In the genomic region with DNA sequence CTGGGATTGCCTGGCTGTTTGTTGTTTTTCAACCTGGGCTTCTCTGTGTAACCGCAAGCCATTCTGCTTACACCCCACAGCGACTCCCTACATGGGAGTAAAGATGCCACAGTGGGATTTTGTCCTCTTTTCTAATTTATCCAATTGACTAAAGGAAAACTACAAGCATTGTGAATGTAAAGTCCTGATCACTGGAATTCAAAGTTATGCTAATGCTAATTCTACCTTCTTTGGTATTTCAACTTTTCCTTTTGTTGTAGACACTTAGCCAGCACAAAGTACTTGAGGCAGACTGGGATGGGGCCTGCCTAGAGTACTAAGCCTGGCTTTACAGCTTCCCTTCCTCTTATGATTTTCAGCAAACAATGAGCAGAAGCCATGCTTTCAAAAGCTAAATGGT, we compare ENCODE assay signal across 26 mouse cellular contexts. TPM values are rescaled to one million over a fixed set of nuclear protein-coding genes. Genes with fewer than 3 reads are reported as not detected.
DNase-seq lines count a peak whose midpoint lies in the region; ATAC-seq lines count a peak whose summit lies in the region.
"Had no signal": no experiment of that assay in that cellular context is flagged by ENCODE, and none has a peak within 500 bp of the region (broad histone marks: within the 10 kb centered on the region; RNA-seq: fewer than 3 reads in every experiment).

No protein-coding gene starts in this region.

- DNase-seq in ES-CJ7 (ENCODE audit: low read depth, low spot score) (peak; percentile 49), R1 (ENCODE audit: low read depth, low spot score) (peak; percentile 66), ZHBTc4 (ENCODE audit: low read depth, low spot score) (peak; percentile 66)
- no peak for DNase-seq in left cerebral cortex, adult 9 months (ENCODE audit: low spot score in 2 of 2)
- no peak for DNase-seq in liver, embryonic 11.5 days (ENCODE audit: low spot score)
- DNase-seq in midbrain, embryonic 10.5 days (ENCODE audit: low spot score) = no peak
- DNase-seq: adrenal gland, adult 2 months; adrenal gland, adult 8-10 months; adrenal gland, postnatal 10 days; adrenal gland, postnatal 14 days; adrenal gland, postnatal 25 days; adrenal gland, postnatal 36 days; B cell, adult 2 months; cerebellum, adult 11 months; cerebellum, adult 11-12 months; cerebellum, adult 18-20 months; cerebellum, adult 2 months; cerebellum, adult 8-10 months; cerebellum, adult 9-10 months had no signal

- H3K36me3 ChIP-seq in liver, embryonic 11.5 days (ENCODE audit: control insufficient read depth, insufficient read depth, low read length) = peaks cover 6% of the 10 kb centered on the region
- peaks cover 70% of the 10 kb centered on the region for H3K36me3 ChIP-seq in midbrain, embryonic 10.5 days

- no peak for ATAC-seq in liver, embryonic 11.5 days (replicated peaks; ENCODE audit: low FRiP score)
- ATAC-seq: activated CD4-positive, CD25-positive, alpha-beta regulatory T cell, adult 4 months; CD4-positive, CD25-positive, alpha-beta regulatory T cell, adult 4 months; Patski had no signal

- no peak overlapping the region for H3K4me3 ChIP-seq in liver, embryonic 11.5 days (ENCODE audit: low read depth, low read length)
- no peak overlapping the region for H3K4me3 ChIP-seq in midbrain, embryonic 10.5 days

- no peak overlapping the region for H3K9ac ChIP-seq in liver, embryonic 11.5 days (ENCODE audit: low read depth, low read length)

- WGBS in liver, embryonic 11.5 days = 100% methylated on average over 2 of the region's 2 CpGs
- 92% methylated on average over 2 of the region's 2 CpGs for WGBS in midbrain, embryonic 10.5 days

- no peak overlapping the region for H3K27ac ChIP-seq in liver, embryonic 11.5 days (ENCODE audit: low read depth, low read length)
- no peak overlapping the region for H3K27ac ChIP-seq in midbrain, embryonic 10.5 days (replicated peaks)

- H3K27me3 ChIP-seq in liver, embryonic 11.5 days (replicated peaks; ENCODE audit: control insufficient read depth, insufficient read depth, low read length) = no peaks in the 10 kb centered on the region
- no peaks in the 10 kb centered on the region for H3K27me3 ChIP-seq in midbrain, embryonic 10.5 days (ENCODE audit: low read depth, poor library complexity, severe bottlenecking)
- H3K27me3 ChIP-seq: CH12.LX, Patski had no signal

- no peaks in the 10 kb centered on the region for H3K9me3 ChIP-seq in liver, embryonic 11.5 days (ENCODE audit: control insufficient read depth, low read length)
- H3K9me3 ChIP-seq in midbrain, embryonic 10.5 days (replicated peaks) = no peaks in the 10 kb centered on the region
- H3K9me3 ChIP-seq: G1E had no signal

- no peak overlapping the region for H3K4me2 ChIP-seq in liver, embryonic 11.5 days

- H3K4me1 ChIP-seq in liver, embryonic 11.5 days (replicated peaks; ENCODE audit: control insufficient read depth, insufficient read depth, low read length) = peaks cover 4% of the 10 kb centered on the region; the same call in 1 of the 2 replicates
- peaks cover 9% of the 10 kb centered on the region for H3K4me1 ChIP-seq in midbrain, embryonic 10.5 days

RNA-seq across cellular contexts. Expression of a gene that starts 18.9 kb away (rescaled TPM):
- not detected in 2 replicates for polyA plus RNA-seq in liver, embryonic 11.5 days (2014; fragmentation: Nextera tagmentation; extraction: Ambion mirVana)
- polyA plus RNA-seq in midbrain, embryonic 10.5 days (2016; fragmentation: Nextera tagmentation; extraction: Ambion mirVana) = not detected in 2 replicates
- polyA plus RNA-seq: activated CD4-positive, CD25-positive, alpha-beta regulatory T cell, adult 4 months; adrenal gland, adult 2 months; brain, embryonic 14.5 days; C2C12; CD4-positive, CD25-positive, alpha-beta regulatory T cell, adult 4 months; G1E; Patski had no signal

Comparison
In these comparisons a context has a peak if more than half of its experiments do, and no peak if none do; other contexts are left out.
1. DNase-seq: peak in ES-CJ7 (single experiment), R1 (single experiment) and ZHBTc4 (single experiment); none in left cerebral cortex, adult 9 months (0 of 2), liver, embryonic 11.5 days (single experiment) and midbrain, embryonic 10.5 days (single experiment).